Mouse (Mus musculus) lung, postnatal 25 days (tissue): ENCODE measurements around the gene Prim2.

ENCODE experiments used
- DNase-seq: peaks from one replicate; pipeline ENCODE4 v3.0.0; 2022; ENCODE audit warnings: low spot score

The Prim2 gene

DNA sequence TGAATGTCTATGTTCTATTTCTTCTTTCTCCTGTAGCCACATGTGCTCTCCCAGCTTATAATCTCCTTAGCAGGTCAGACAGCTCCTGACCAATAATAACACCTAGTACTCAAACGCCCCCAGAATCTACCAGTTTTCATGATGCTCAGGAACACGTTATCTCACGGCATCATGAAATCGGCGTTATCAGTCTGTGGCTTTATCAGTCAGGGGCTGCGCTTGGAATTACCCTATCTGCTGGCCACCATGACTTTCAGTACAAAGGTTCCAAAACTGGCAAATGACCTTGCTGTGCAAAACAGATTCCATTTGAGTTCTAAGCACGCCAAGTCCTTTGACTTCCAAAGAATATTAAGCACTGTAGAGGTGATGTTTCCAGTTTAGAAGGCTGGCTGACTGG, 127.9 kb downstream of the Prim2 start:
- DNase-seq: no peak

DNA sequence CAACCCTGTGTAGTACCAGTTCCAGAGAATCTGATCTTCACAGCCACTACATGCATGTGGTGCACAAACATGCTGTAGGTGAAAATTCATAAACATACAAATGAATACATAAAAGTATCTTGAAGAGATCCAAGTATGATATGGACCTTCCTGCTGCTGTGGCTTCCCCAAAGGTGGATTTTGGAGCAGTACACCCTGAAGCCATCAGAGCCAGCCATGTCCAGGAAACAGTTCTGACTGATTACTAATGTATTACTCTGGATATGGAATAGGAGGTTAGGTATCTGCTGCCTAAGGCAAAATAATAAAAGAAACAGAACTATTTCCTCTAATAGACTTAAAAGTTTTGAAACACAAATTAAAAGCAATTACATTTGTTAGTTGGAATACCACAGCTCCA, 131.6 kb downstream of the Prim2 start:
- no peak for DNase-seq

DNA sequence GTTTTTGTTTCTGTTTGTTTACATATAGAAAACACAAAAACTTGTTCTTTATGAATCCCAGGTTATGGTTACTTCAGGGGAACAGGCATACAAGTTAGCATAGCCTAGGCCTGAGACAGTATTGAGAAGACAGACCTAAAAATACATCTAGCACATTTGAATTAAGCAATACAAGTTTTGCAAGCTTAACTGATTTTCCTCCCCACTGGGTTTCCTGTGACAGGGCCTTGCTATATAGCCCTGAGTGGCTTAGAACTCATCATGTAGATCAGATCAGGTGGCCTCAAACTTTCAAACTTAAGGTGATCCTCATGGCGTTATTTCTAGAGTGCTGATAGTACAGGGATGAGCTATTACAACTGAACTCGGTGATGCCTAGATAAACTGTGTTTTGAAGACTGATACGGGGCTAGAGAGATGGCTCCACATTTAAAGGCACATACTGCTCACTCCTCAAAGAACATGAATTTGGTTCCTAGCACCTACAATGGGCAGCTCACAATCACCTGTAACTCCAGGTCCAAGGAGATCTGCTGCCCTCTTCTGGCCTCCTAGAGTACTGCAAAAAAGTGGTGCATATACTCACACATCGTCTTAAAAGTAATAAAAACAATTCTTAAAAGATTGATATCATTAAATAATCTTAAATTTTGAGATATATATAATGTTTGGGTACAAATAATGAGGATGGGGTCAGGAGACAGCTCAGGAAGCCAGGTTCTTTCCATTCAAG, 133.2 kb downstream of the Prim2 start:
- DNase-seq: no peak

GRCm38 (mm10) chr1:33535140-33535686, 134.4 kb downstream of the Prim2 start:
- DNase-seq: no peak

- DNase-seq: peak; percentile 4
Measured at GRCm38 (mm10) chr1:33531860-33532259, 137.7 kb downstream of the Prim2 start.

GRCm38 (mm10) chr1:33531097-33531856, 138.3 kb downstream of the Prim2 start:
- no peak for DNase-seq

- no peak for DNase-seq
Measured at GRCm38 (mm10) chr1:33530491-33530890, 139.1 kb downstream of the Prim2 start.

DNA sequence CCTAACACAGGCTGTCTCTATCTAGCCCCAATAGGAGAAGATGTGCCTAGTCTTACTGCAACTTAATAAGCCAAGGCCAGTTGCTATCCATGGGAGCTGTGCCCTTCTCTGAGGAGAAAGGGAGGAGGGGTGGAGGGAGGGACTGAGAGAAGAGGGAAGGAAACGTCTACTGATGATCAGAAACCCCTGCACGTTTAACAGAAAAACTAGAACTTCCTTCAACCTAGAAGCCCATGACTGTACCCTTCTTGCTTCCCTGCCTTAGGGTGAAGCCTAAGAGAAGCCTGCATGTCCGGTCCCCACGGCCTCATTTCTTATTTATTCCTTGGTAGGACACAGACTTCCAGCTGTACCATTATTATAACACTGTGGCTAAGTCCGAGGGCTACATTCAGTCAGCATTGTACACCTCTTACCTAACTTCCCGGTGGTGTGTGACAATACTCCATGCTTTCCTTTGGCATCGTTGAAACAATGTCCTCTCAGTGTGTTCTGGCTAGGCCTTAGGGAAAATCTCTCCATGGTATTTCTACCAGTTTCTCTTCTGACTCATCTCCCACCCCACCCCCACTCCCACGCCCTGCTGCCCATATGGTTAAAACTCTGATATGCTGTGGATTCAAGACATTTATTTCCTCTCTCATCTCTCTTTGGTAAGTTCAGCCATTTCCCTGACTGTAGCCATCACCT, 139.9 kb downstream of the Prim2 start:
- no peak for DNase-seq

- DNase-seq: no peak
Measured at GRCm38 (mm10) chr1:33527352-33527863, 142.2 kb downstream of the Prim2 start.

DNA sequence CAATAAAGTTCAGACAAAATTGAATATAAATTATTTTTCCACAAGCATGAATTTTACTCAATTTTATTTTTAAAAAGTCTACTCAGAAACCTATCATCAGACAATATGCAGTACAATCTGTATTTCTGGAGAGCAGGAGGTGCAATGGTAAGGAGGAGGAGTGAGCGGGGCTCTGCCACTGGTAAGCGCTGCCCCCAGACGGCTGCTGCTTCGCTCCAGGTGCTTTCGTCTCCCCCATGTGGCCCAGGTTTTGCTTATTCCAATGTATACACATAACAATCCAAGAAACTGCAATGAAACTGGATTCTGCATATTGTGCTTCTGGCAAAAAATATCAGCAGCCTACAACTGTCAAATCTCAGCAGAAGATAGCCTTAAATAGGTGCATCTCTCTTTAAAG, 146.4 kb downstream of the Prim2 start:
- no peak for DNase-seq

DNA sequence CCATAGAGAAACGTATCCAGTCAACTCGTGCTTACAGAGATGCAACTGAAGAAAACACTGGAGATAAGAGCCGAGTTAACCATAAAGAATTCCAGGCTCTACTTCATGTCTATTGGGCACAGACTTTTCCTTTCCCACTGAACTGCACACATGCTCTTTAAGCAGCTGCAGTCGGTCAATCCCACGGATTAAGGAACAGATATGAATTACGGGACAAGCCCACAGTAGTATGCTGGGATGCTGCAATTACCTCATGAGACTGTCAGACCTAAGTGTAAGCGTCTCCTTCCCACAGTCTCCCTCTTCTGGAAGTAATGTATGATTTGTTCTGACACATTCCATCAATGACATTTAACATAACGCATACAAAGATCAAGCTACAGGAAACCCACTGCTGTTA, 154.5 kb downstream of the Prim2 start:
- DNase-seq: no peak

DNA sequence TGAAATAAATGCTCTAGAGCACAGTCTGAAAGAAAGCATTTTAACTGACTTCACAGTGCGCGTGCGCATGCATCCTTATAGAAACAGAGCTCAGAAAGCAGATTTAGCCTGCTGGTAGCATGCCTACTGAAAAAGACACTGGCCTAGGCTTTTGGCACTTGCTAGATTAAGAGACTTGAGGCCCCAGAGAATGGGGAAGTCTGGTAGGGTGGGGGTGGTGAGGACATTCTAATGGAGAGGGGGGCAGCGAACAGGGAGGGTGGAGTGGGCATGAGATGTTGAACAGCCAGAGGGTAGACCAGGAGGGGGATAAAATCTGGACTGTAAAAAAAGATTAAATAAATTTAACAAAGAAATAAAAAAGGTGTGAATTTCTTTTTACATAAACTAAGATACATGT, 158.3 kb downstream of the Prim2 start:
- no peak for DNase-seq

DNA sequence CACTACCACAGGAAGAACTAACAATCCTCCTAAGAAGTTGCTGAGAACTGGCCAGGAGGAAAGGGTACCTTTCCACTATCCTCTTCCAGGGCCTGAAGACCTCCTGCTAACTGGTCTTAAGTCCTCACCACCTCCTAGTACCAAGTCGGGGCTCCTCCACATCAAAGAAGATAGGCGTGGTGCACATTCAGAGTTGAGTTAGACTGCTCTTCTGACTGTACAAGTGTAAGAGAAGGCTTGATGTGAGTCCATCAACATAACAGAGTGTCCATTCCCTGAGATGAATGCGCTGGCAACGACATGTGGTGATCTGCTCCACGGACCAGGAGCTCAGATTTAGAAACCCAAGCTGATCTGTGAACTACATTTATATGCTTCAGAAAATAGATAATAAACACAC, 165.2 kb downstream of the Prim2 start:
- DNase-seq: no peak

DNA sequence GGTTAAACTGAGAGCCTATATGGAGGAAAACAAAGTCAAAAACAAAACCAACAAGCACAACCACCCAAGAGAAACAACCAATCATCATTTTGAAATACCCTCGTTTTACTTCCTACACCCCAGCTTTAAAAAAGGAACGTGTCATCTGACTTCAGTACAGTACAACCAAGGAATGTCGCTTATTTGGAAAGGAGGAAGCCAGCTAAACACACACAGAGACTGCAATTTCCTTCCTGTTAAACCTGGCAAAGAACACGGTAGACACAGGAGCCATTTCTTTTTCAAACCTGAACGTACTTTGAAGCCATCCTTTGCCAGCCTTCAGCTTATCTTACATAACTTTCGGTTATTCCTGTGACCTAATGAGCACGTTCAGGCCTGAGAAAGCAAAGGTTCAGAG, 166.7 kb downstream of the Prim2 start:
- peak; percentile 12 for DNase-seq

GRCm38 (mm10) chr1:33502298-33502697, 167.3 kb downstream of the Prim2 start:
- DNase-seq: no peak

GRCm38 (mm10) chr1:33500111-33500510, 169.5 kb downstream of the Prim2 start:
- no peak for DNase-seq

DNA sequence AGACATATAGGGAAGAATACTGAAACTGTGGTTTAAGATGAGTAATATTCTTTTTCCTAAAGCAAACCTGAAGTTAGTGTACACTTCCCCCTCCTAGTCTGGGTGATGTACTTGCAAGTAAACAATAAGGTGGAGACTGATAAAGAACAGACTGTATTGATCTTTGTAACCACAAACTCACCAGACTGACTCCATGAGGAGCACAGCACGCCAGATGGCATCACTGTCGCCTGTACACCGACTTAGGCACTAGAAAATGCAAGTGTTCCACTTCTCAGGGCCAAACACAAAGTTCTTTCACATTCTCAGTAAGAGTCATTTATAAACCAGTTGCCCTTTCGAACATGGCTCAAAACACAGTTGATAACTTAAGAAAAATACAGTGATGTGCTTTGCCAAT, 170.0 kb downstream of the Prim2 start:
- no peak for DNase-seq

- DNase-seq: no peak
Measured at GRCm38 (mm10) chr1:33496128-33496527, 173.5 kb downstream of the Prim2 start.

DNA sequence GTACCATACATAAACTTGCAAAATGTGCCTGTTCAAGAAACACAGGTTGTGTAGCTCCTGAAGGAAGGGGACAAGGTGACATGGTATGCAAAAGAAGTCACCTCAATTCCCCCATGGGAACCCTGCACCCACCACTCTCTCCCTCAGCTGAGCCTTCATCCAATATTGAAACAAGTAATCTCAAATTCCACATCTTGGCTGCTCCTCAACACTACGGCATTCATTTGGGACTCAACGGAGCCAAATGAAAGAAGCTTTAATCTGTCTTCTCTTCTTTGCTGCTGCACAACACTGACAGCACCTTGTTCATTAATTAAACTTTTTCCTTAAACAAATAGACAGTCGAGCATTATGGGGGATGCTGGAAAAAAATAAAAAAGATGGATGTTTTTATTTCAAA, 174.0 kb downstream of the Prim2 start:
- no peak for DNase-seq

DNA sequence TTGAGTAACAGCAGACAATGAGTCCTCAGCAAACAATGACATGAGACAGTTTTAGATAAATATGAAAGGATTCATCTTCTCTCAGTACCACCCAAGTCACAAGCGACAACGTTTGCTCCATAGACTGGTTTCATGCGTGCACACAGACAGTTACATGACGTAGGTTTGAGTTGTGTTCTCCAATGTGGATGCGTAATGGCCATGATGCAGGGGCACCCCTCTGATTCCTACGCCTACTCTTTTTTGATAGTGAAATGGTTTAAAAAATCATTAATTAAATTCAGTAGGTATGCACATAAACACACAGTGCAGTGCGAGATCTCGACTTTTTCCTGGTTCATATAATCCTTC, 174.4 kb downstream of the Prim2 start:
- no peak for DNase-seq

GRCm38 (mm10) chr1:33494524-33495202, 174.9 kb downstream of the Prim2 start:
- no peak for DNase-seq

DNA sequence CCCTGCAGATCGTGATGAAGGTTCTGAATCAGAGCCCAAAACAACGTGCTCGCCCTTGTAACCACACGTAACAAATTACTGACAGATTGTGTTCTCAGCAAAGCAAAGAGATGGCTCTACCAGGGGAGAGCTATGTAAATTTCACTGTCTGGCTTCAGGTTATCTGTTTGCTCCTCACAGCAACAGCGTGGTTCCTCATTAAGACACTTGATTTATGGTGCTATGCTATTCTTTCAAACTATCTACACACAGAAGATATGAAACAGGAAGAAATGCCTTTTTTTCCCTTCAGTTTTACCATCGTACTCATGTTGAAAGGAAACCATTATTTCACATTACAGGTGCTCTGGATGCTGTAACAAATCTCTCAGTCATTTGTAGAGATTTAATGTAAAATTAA, 179.4 kb downstream of the Prim2 start:
- no peak for DNase-seq
